Mouse (Mus musculus) erythroblast, embryonic 14.5 days (primary cell): Measurements from ENCODE around the gene Hsd17b14. TPM values are rescaled to one million over a fixed set of nuclear protein-coding genes. Genes with fewer than 3 reads are reported as not detected.

Experiments used
- H3K27me3 ChIP-seq: 2 replicates; pipeline ENCODE4 v1.6.1; 2012; ENCODE audit warnings: inconsistent platforms; ENCODE audit not compliant: control insufficient read depth
- H3K36me3 ChIP-seq: 2 replicates; pipeline ENCODE4 v1.6.1; 2012; ENCODE audit warnings: mild to moderate bottlenecking, inconsistent platforms; ENCODE audit not compliant: control insufficient read depth
- H3K4me1 ChIP-seq: 2 replicates; pipeline ENCODE4 v1.6.1; 2012; ENCODE audit warnings: inconsistent platforms; ENCODE audit not compliant: control insufficient read depth
- H3K4me3 ChIP-seq: replicated peaks from 2 replicates; pipeline ENCODE3; 2012; ENCODE audit warnings: moderate library complexity, mild to moderate bottlenecking, inconsistent platforms
- H3K9me3 ChIP-seq: 2 replicates; pipeline ENCODE4 v1.6.1; 2012; ENCODE audit warnings: low read length, inconsistent platforms, mixed read lengths; ENCODE audit not compliant: control insufficient read depth
- GATA1 ChIP-seq: IDR thresholded peaks from 2 replicates; pipeline ENCODE4 v1.6.1; 2012; ENCODE audit warnings: low read length, inconsistent platforms, mixed read lengths
- TAL1 ChIP-seq: IDR thresholded peaks from 3 replicates; pipeline ENCODE4 v1.6.1; 2012; ENCODE audit warnings: low read length, inconsistent platforms, mixed read lengths
- polyA plus RNA-seq: library from polyadenylated mRNA; stranded (reverse); fragments of >175 nt; gene quantifications from 2 replicates; pipeline ENCODE4 v1.2.3, GENCODE M21; 2012

Hsd17b14 gene
- polyA plus RNA-seq, 1 experiment, result 0.50 TPM

DNA sequence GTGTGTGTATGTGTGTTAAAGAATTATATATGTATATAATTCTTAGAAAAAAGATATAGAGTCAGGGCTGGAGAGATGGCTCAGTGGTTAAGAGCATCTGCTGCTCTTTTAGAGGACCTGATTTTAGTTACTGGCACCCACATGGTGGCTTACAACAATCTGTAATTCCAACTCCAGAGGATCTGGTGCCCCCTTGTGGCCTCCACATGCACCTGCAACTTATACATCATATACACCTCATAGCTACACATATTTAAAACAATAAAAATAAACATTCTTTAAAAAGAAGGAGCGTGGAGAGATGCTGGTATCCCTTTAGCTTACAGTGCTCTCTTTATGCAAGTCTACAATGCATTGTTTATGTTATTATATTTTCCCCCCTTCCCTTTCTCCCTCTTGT lies 10.2 kb upstream of the Hsd17b14 start:
- no peaks in the 10 kb centered on the region for H3K4me1 ChIP-seq
- no peak for TF ChIP-seq GATA1
- no peak overlapping the region for H3K4me3 ChIP-seq
- H3K9me3 ChIP-seq, result peaks cover 8% of the 10 kb centered on the region
- peaks cover 17% of the 10 kb centered on the region for H3K27me3 ChIP-seq
- no peaks in the 10 kb centered on the region for H3K36me3 ChIP-seq

DNA sequence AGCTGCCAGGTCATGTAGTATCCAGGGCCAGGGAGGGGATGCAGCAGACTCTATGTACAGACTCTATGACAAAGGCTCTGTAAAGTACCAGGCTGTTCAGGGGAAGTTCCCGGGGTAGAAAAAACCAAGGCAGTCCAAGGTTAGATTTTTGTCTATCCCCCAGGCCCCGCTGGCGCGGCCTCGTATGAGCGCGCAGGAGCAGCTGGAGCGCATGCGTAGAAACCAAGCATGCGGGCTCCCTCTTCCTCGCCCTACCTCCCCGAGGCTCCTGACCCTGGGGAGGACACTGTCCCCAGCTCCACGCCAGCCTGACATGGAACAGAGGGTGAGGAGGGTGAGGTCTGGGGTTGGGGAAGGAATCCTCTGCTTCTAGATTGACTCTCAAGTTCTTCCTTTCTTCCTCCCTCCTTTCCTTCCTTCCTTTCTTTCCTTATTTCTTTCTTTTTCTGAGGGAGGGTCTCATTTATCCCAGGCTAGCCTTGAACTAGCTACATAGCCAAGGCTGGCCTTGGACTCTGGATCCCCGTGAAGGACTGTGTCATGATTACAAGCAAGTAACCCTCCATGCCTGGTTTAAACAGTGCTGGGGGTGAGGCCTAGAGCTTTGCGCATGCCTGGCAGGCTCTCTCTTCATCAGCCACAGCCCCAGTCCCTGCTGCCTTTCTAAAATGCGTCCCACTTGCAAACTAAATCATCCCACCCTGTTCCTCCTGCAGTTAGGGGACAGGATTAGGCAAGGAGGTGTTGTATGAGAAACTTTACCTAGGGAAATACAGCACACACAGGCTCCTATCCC lies 4.9 kb upstream of the Hsd17b14 start:
- TF ChIP-seq GATA1, result no peak
- no peak for TF ChIP-seq TAL1
- H3K4me1 ChIP-seq, result peaks cover 5% of the 10 kb centered on the region
- H3K27me3 ChIP-seq, result 0 out of 2 replicates have a peak, but pooled peaks cover 3% of the 10 kb centered on the region
- H3K9me3 ChIP-seq, result no peaks in the 10 kb centered on the region
- no peak overlapping the region for H3K4me3 ChIP-seq
- no peaks in the 10 kb centered on the region for H3K36me3 ChIP-seq

DNA sequence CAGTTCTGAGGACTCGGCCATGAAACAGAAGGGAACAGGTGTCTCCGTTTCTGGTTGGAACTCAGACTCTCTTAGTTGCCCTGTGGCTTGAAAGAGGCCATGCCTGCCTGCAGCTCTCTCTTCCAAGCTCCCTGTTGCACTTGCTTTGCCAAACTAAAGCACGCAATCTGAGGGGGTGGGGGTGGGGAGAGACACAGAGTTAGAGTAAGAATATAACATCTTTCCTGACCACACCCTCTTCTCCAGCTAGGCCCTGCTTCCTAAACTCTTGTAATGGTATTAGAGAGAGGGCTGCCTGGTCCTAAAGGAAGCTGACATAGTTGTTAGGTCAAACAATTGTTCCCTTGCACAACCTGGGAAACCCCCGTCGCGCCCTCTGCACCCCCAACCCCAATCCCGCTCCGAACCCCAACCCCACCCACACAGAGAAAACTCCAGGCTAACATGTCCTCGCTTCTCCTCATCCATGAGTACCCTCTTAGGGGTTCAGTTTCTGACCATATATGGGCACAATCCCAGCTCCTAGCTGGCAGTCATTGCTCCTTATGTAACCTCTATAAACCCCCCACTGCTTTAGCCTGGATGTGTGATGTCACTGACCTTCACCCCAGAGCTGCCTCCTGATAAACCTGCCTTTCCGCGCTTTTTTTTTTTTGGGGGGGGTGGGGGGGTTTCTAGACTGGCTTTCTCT lies 3.7 kb upstream of the Hsd17b14 start:
- H3K27me3 ChIP-seq, result 0 out of 2 replicates have a peak, but pooled peaks cover 3% of the 10 kb centered on the region
- H3K4me3 ChIP-seq, result no peak overlapping the region
- TF ChIP-seq TAL1 (no peak), GATA1 (no peak)

DNA sequence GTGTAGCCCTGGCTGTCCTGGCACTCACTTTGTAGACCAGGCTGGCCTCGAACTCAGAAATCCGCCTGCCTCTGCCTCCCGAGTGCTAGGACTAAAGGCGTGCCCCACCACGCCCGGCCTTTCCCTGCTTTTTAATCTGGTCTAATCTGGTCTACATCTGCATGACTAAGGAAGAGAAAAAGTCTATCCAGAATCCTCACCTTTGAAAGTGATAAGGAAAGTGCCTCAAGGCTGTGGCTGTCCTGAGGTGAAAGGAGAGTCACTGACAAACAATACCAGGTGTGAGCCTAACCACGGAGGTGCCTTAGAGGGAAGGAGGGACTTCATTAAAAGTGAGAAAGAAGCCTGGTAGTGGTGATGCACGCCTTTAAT lies 3.2 kb upstream of the Hsd17b14 start:
- H3K27me3 ChIP-seq, result no peaks in the 10 kb centered on the region
- H3K4me1 ChIP-seq, result peaks cover 10% of the 10 kb centered on the region
- TF ChIP-seq GATA1 (no peak), TAL1 (no peak)
- H3K9me3 ChIP-seq, result no peaks in the 10 kb centered on the region
- no peaks in the 10 kb centered on the region for H3K36me3 ChIP-seq
- no peak overlapping the region for H3K4me3 ChIP-seq

More for the DNA sequence above, 3.7 kb upstream of the Hsd17b14 start:
- no peaks in the 10 kb centered on the region for H3K36me3 ChIP-seq
- H3K9me3 ChIP-seq, result no peaks in the 10 kb centered on the region
- H3K4me1 ChIP-seq, result peaks cover 6% of the 10 kb centered on the region

DNA sequence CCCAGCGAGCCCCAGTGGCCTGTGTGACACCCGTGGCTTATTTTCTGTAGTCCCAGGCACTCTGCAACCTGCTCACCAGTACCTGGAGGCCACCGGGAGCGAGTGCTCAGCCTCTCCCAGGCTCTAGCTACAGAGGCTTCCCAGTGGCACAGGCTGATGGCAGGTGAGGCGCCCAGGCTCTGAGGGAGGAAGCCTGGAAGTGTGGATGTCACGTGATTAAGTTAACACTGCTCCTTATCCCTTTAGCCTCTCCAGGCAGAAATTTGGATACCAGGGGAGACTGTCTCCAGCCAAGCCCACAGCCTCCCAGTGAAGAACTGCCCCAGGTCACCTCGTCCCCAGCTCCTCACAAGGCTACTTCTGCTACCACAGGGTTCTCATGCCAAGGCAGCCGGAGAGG lies 1.2 kb upstream of the Hsd17b14 start:
- Histone ChIP-seq H3K4me1 (peaks cover 10% of the 10 kb centered on the region), H3K27me3 (no peaks in the 10 kb centered on the region), H3K9me3 (no peaks in the 10 kb centered on the region), H3K36me3 (no peaks in the 10 kb centered on the region), H3K4me3 (no peak overlapping the region)
- TF ChIP-seq TAL1 (no peak), GATA1 (no peak)

DNA sequence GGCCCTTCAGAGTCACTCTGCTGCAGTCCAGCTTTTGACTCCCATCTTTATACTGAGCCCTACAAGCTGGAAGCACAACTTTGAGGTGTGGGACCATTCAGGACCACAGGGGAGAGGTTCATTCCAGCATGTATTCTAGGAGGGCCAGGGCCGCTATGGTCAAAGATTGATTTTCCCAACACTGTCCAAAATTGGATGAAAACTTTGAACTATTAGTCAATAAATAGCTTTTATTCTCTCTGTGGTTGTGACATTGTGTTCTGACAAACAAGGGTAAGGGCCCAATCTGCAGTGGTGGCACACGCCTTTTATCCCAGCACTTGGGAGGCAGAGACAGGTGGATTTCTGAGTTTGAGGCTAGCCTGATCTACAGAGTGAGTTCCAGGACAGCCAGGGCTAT lies 703 bp upstream of the Hsd17b14 start:
- no peaks in the 10 kb centered on the region for H3K36me3 ChIP-seq

DNA sequence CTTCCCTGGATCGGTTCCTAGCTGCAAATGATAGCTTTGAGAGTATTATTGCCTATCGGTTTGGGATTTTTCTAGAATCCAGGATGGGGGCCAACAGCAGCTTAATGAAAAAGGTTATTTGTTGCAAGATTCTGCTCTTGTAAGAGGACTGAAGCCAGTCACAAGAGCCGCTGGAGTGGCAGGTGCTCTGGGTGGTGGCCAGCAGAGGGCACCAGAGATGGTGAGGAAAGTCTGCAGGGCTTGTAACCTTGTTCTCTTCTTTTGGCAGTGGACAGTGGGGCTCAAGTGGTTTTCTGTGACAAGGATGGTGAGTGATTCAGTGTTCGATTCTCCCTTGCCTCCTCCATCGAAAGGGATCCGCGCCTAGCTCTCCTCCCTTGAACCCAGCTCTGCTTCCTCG lies 1.1 kb downstream of the Hsd17b14 start:
- H3K27me3 ChIP-seq, result no peaks in the 10 kb centered on the region; the same call in 1 of the 2 replicates
- no peaks in the 10 kb centered on the region for H3K9me3 ChIP-seq
- TF ChIP-seq TAL1 (no peak), GATA1 (no peak)
- no peaks in the 10 kb centered on the region for H3K36me3 ChIP-seq
- no peak overlapping the region for H3K4me3 ChIP-seq
- peaks cover 16% of the 10 kb centered on the region for H3K4me1 ChIP-seq

More for the DNA sequence above, 703 bp upstream of the Hsd17b14 start:
- TF ChIP-seq GATA1 (no peak), TAL1 (no peak)
- no peak overlapping the region for H3K4me3 ChIP-seq
- no peaks in the 10 kb centered on the region for H3K27me3 ChIP-seq
- H3K9me3 ChIP-seq, result no peaks in the 10 kb centered on the region
- H3K4me1 ChIP-seq, result peaks cover 10% of the 10 kb centered on the region

DNA sequence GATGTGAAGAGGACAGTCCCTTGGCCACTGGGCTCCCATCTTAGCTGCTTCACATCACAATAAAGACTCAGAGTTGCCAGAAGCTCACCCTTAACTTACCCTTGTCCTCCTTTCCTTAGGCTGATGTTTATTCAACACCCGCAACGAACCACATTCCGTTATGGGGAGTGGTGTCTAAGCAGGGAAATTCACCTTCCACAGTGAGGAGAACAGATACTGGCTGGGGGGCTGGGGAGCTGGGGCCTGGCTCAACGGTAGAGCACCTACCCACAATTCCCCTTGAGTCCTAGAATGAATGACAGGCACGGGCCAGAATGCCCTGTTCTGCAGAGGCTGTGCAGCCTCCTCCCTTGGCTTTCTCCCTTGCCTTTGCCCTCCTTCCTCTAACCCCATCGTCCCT lies 4.2 kb downstream of the Hsd17b14 start:
- TF ChIP-seq TAL1, result no peak
- no peak for TF ChIP-seq GATA1
- Histone ChIP-seq H3K27me3 (no peaks in the 10 kb centered on the region; the same call in 1 of the 2 replicates), H3K4me3 (no peak overlapping the region), H3K4me1 (peaks cover 35% of the 10 kb centered on the region), H3K9me3 (no peaks in the 10 kb centered on the region), H3K36me3 (no peaks in the 10 kb centered on the region)

DNA sequence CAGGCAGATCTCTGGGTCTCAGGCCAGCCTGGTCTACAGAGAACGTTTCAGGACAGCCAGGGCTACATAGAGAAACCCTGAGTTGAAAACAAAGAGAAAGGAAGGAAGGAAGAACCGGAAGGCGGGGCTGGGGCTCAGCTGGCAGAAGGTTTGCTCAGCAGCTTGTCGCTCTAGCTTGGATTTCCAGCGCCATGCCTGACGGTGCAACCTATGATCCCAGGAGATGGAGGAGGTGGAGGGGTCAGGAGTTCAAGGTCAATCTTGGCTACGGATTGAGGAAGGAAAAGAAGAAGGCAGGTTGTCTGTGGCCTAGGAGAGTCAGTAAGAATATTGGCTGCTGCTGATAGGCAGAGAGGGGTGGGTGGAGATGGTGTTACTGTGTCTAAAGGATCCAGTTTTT lies 5.5 kb downstream of the Hsd17b14 start:
- no peaks in the 10 kb centered on the region for H3K9me3 ChIP-seq
- TF ChIP-seq TAL1, result no peak
- TF ChIP-seq GATA1, result no peak
- no peaks in the 10 kb centered on the region; the same call in 1 of the 2 replicates for H3K27me3 ChIP-seq
- no peak overlapping the region for H3K4me3 ChIP-seq
- H3K36me3 ChIP-seq, result no peaks in the 10 kb centered on the region
- peaks cover 35% of the 10 kb centered on the region for H3K4me1 ChIP-seq
